Mouse (Mus musculus) embryonic fibroblast, embryonic 13.5 days (primary cell): Measurements from ENCODE around the gene Gm4922. TPM values are rescaled to one million over a fixed set of nuclear protein-coding genes. Genes with fewer than 3 reads are reported as not detected.

Source experiments
- H3K27ac ChIP-seq: 2 replicates; pipeline ENCODE4 v1.5.1; 2012; ENCODE audit warnings: low read length, control low read depth, inconsistent platforms; ENCODE audit not compliant: insufficient read depth
- H3K4me1 ChIP-seq: 2 replicates; pipeline ENCODE4 v1.6.1; 2011; ENCODE audit warnings: low read length; ENCODE audit not compliant: control insufficient read depth, insufficient read depth
- H3K4me3 ChIP-seq: 2 replicates; pipeline ENCODE4 v1.5.1; 2011; ENCODE audit warnings: mild to moderate bottlenecking, control low read depth, low read length; ENCODE audit not compliant: insufficient read depth
- CTCF ChIP-seq: IDR thresholded peaks from 2 replicates; pipeline ENCODE4 v1.5.1; 2011; ENCODE audit warnings: mild to moderate bottlenecking, control low read depth, low read length, moderate library complexity, borderline replicate concordance; ENCODE audit not compliant: insufficient read depth
- POLR2A ChIP-seq: IDR thresholded peaks from 2 replicates; pipeline ENCODE4 v1.6.1; 2011; ENCODE audit warnings: low read depth, mild to moderate bottlenecking, control low read depth, low read length, moderate library complexity
- polyA plus RNA-seq: library from polyadenylated mRNA; stranded (reverse); fragments of >200 nt; gene quantifications from 2 replicates; pipeline ENCODE4 v1.2.4, GENCODE M21; 2011; ENCODE audit warnings: low read depth; ENCODE audit not compliant: missing spikeins, insufficient read length

Gm4922 gene
- polyA plus RNA-seq, 1 experiment = not detected

DNA sequence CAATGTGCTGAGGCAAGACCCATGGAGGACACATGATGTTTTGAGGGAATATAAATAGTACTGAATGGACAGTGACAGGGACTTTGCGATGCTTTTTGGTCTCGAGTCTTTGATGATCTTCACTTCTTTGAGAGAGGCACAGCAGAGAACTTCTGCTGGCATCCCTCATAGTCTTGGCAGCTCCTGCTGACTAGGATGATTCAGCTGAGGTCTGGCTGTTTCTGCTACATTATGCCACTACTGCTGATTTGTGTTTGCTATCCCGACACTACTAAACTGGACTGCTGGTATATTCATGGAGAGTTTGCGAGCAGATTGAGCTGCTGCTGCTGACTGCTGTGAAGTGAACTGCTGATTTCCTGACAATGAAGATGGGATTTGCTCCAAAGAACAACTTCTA is 3.5 kb upstream of the Gm4922 start:
- Histone ChIP-seq H3K4me3 (no peak overlapping the region), H3K27ac (no peak overlapping the region), H3K4me1 (no peaks in the 10 kb centered on the region)
- no peak for TF ChIP-seq POLR2A
- no peak for TF ChIP-seq CTCF

DNA sequence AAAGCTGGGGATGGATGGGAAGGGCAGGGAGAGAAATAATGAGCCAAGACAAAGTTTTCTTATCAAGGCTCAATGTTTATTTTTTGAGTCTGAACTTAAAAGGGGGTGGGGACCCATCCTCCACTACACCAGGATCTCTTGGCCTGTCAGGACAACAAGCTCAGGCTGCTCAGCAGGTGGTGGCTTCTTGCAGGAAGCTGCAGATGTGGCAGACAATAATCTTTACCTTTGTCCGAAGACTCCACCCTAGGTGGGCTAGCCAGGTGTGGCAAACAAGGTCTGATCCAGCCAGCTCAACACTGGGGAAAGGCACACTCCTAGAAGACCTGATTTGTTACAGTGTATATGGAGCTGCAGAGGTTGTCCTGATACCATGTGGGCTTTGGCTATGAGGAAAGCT is 2.0 kb upstream of the Gm4922 start:
- no peaks in the 10 kb centered on the region for H3K4me1 ChIP-seq
- H3K4me3 ChIP-seq = no peak overlapping the region
- TF ChIP-seq POLR2A = no peak
- no peak overlapping the region for H3K27ac ChIP-seq

DNA sequence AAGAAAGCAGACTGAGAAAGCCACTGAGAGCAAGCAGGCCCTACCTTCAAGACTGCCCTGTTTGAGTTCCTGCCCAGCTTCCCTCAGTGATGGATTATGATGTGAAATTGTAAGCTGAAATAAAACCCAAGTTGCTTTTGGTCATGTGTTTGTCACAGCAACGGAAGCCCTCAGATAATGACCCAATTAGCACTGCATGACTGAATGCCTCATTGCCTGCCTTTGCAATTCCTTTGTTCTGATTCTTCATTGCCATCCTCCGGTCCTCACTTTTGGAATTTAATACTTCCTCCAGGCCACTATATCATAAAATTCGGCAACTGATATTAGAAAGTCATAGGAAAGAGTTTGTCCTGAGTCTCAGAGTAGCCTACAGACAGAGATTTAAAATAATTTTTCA is 9.0 kb downstream of the Gm4922 start:
- TF ChIP-seq POLR2A (no peak), CTCF (no peak)
- Histone ChIP-seq H3K4me3 (no peak overlapping the region), H3K4me1 (no peaks in the 10 kb centered on the region), H3K27ac (no peak overlapping the region)

DNA sequence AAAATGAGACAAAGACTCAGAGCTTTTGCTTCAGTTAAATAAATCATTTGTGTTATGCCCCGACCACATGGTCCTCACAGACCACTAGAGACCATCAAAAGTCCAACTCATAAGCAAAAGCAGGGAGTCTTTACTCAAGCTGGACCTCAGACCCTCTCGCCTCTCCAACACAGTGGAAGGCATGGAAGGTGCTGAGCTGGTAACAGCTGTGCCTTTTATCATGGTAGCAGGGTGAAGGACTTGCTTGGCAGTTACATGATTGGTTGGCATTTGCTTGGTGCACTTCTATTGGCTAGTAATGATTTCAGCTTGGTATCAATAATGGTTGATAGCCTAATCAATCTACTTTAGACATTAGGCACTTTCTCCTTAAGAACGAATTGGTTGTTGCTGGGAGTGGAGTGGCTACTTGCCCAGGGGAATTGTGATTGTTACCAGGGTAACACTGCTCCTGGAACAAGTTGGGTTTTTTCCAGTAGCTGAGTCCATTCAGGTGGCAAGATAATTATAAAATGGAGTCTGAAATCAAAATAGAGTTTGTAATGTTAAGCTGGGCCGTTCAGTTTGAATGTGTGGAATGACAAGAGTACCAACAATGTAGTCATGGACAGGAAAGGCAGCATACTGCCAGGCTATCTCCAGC is 13.9 kb downstream of the Gm4922 start:
- TF ChIP-seq POLR2A = no peak
- TF ChIP-seq CTCF = no peak
- H3K4me1 ChIP-seq = no peaks in the 10 kb centered on the region
- no peak overlapping the region for H3K27ac ChIP-seq
- H3K4me3 ChIP-seq = no peak overlapping the region

DNA sequence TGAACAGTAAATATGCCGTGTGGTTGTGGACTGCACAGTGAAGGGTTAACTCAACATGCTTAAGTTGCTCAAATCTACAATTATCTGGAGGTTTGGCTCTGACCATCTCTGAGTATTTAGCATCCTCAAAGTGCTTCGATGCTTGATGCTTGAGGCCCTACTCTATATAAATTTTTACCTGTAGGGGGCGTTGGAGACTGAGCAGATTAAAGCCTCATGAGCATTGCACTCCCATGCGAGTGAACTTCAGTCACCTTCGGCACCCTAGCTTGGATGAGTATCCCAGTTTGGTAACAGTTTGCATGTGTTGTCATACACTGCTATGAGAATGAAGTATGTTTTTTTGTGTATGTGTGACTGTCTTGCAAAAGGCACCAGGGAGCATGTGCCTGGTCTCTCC is 16.7 kb downstream of the Gm4922 start:
- no peaks in the 10 kb centered on the region for H3K4me1 ChIP-seq
- no peak overlapping the region for H3K27ac ChIP-seq
- H3K4me3 ChIP-seq = no peak overlapping the region
- TF ChIP-seq CTCF = no peak
- TF ChIP-seq POLR2A = no peak

DNA sequence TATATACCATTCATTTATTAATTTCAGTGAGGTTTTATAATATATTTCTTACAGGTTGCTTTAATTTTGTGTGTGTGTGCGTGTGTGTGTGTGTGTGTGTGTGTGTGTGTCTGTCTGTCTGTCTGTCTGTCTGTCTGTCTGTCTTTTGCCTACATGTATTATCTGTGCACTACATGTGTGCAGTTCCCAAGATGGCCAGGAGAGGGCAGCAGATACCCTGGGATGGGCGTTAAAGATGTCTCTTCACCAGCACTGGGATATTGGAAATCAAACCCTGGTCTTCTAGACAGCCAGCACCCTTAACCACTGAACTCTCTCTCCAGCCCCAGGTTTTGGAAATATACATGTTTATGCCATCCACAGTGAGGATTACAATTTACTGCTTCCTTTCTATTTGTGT is 26.4 kb downstream of the Gm4922 start:
- peak; percentile 55; the same call in 1 of the 2 replicates for TF ChIP-seq CTCF
- no peak for TF ChIP-seq POLR2A
- Histone ChIP-seq H3K4me1 (no peaks in the 10 kb centered on the region), H3K27ac (no peak overlapping the region), H3K4me3 (no peak overlapping the region)

DNA sequence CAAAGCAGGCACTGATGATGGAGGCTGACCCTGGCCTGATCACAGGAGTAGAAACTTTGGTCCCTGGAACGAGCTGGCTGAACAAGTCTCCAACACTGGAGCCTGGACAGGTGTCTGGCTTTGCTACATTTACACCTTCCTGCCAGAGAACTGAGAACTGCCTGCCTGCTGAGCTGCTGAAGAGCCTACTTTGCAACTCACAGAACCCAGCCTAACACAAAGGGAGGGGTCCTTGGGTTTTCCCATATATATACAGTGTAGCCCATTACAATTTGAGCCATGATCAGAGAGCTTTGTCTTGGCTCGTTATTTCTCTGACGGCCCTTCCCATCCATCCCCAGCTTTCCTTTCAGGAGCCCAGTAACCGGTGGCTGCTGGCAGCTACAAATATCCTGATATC is 36.5 kb downstream of the Gm4922 start:
- TF ChIP-seq CTCF = no peak
- TF ChIP-seq POLR2A = no peak
- Histone ChIP-seq H3K4me3 (no peak overlapping the region), H3K4me1 (no peaks in the 10 kb centered on the region), H3K27ac (no peak overlapping the region)

DNA sequence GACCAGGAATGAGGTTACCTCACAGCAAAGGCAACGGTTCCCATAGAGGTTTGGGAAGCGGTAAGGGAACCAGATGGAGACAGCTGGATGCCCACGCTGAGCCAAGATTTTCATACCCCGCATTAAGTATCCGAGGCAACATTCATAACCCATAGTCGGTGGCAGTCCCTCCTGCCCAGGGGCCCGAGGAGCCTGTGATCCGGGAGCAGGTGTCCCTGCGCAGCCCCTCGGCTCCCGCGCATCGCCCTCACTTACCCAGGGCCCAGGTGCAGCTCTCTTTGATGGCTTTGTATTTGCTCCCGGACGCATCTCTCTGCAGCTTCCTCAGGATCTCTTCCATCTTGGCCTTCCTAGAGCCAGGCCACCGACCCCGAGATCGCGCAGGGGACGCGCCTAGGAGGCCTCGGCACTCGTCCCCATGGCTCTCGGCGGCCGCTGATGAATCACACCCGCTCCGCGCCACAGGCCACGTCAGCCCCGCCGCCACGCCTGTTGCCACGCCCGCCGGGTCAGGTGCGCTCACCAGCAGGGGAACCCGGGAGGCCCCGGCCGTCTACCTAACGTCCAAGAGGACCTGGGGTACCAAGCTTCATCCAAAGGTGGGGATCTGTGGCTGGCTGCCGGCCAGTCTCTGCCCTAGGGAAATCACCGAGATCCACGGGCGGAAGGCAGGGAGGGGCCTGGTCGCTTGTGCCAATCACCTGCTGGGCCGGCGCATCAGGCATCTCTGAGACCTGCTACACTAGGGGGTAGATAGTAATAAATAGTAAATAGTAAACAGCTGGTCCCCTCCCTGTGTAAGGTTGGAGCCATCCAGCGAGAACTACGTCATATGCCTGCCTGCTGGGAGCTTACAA is 43.1 kb downstream of the Gm4922 start, which contains the start of gene Arfgef3:
Arfgef3 (minus strand) TSS at position 664 of the 857 bp plus-strand sequence.
- no peaks in the 10 kb centered on the region for H3K4me1 ChIP-seq
- peak within 1 kb of the TSS; percentile 62 for H3K4me3 ChIP-seq
- no peak for TF ChIP-seq CTCF
- TF ChIP-seq POLR2A = no peak
- no peak within 1 kb of the TSS for H3K27ac ChIP-seq

DNA sequence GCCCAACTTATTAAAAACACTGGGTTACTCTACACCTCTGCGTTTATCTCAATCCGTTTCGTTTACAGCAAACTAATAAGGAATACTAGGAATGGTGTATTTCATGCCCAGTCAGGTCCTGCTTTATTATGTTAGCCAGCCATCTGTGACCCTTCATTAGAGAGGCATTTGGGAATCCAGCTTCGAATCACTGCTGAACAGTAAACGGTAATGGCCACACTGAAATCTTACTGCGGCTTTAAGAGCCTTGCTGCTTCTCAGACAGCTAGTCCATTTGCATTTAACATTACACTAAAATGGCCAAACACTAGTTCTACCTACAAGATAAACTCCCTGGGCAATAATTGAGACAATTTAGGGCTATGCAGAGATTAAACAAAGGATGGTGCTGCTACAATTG is 44.5 kb downstream of the Gm4922 start:
- no peak overlapping the region for H3K4me3 ChIP-seq
- TF ChIP-seq CTCF (no peak), POLR2A (no peak)
- H3K4me1 ChIP-seq = no peaks in the 10 kb centered on the region

DNA sequence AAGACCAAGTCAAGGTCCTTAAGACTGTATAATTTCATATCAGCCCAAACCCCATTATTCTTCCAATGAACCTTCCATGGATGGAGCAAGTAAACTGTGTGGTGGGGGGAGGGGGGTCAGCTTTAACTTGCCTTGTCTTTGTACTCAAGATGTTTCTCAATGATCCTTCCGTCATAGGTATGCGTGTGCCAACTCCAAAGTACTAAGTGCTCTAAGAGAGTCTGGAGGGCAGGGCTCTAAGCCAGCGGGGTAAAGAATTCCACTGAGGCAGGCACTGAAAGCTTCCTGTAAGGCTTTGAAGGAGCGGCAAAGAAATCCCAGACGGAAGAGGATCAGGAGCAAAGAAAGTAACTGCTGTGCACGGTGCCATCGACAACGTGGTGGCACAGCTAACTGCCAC is 45.6 kb downstream of the Gm4922 start:
- Histone ChIP-seq H3K4me3 (no peak overlapping the region), H3K4me1 (no peaks in the 10 kb centered on the region), H3K27ac (no peak overlapping the region)
- TF ChIP-seq CTCF (no peak), POLR2A (no peak)

More for the DNA sequence above, 44.5 kb downstream of the Gm4922 start:
- H3K27ac ChIP-seq = no peak overlapping the region

Other genes with a start within 250 kb of the Gm4922 start
- gene Hebp2, start 240.7 kb downstream of the Gm4922 start, polyA plus RNA-seq = 12.9 and 21.7 TPM in 2 replicates
- gene Arfgef3, start 42.8 kb downstream of the Gm4922 start, polyA plus RNA-seq = 0.07 and 0.42 TPM in 2 replicates
- 10.8 and 26.4 TPM in 2 replicates for gene Perp, start 58.2 kb upstream of the Gm4922 start, polyA plus RNA-seq
- 7.6 and 8.2 TPM in 2 replicates for gene Tnfaip3, start 228.9 kb upstream of the Gm4922 start, polyA plus RNA-seq